Mouse (Mus musculus): ENCODE measurements at regions not wholly inside any gene's neighbourhood (a gene's known extent, or its start where the extent isn't known, plus 50 kb on each side); places are given as distances from the start of the nearest gene placed in this dataset.

GRCm38 (mm10) chr13:25524094-25524493 is 253.8 kb upstream of the Nrsn1 start:
- H3K4me2 ChIP-seq (ENCODE audit: low read depth, low read length) = no peak overlapping the region
- H3K27ac ChIP-seq = no peak overlapping the region
- no peak for ATAC-seq
- H3K9ac ChIP-seq (replicated peaks; ENCODE audit: low read length) = no peak overlapping the region
- no peaks in the 10 kb centered on the region for H3K27me3 ChIP-seq (ENCODE audit: insufficient read depth, low read length)
- H3K36me3 ChIP-seq (ENCODE audit: insufficient read depth, low read length) = no peaks in the 10 kb centered on the region
- WGBS = 40% methylated on average over 3 of the region's 3 CpGs
- H3K4me3 ChIP-seq (ENCODE audit: low read length) = no peak overlapping the region
- no peak for DNase-seq (ENCODE audit: low spot score)
- no peak for TF ChIP-seq CTCF (IDR thresholded peaks at IDR 0.05; ENCODE audit: low read depth)
- H3K4me1 ChIP-seq (ENCODE audit: insufficient read depth, low read length) = no peaks in the 10 kb centered on the region
- H3K9me3 ChIP-seq (ENCODE audit: low read length) = no peaks in the 10 kb centered on the region

- Histone ChIP-seq H3K9me3 (ENCODE audit: low read length) (no peaks in the 10 kb centered on the region), H3K9ac (replicated peaks; ENCODE audit: low read length) (no peak overlapping the region), H3K36me3 (ENCODE audit: insufficient read depth, low read length) (no peaks in the 10 kb centered on the region), H3K27me3 (ENCODE audit: insufficient read depth, low read length) (no peaks in the 10 kb centered on the region), H3K27ac (no peak overlapping the region), H3K4me3 (ENCODE audit: low read length) (no peak overlapping the region), H3K4me1 (ENCODE audit: insufficient read depth, low read length) (no peaks in the 10 kb centered on the region), H3K4me2 (ENCODE audit: low read depth, low read length) (no peak overlapping the region)
- no peak for TF ChIP-seq CTCF (IDR thresholded peaks at IDR 0.05; ENCODE audit: low read depth)
- ATAC-seq (no peak), DNase-seq (ENCODE audit: low spot score) (no peak)
Measured at GRCm38 (mm10) chr13:25507355-25507754, 237.1 kb upstream of the Nrsn1 start.

GRCm38 (mm10) chr13:25494492-25495034 is 224.3 kb upstream of the Nrsn1 start:
- H3K27me3 ChIP-seq (ENCODE audit: insufficient read depth, low read length) = no peaks in the 10 kb centered on the region
- no peaks in the 10 kb centered on the region for H3K9me3 ChIP-seq (ENCODE audit: low read length)
- H3K27ac ChIP-seq = no peak overlapping the region
- ATAC-seq (no peak), DNase-seq (ENCODE audit: low spot score) (peak; percentile 40)
- WGBS = 24% methylated on average over 7 of the region's 7 CpGs
- no peaks in the 10 kb centered on the region for H3K36me3 ChIP-seq (ENCODE audit: insufficient read depth, low read length)
- no peak for TF ChIP-seq CTCF (IDR thresholded peaks at IDR 0.05; ENCODE audit: low read depth)
- no peak overlapping the region for H3K9ac ChIP-seq (replicated peaks; ENCODE audit: low read length)
- no peak overlapping the region for H3K4me3 ChIP-seq (ENCODE audit: low read length)
- no peaks in the 10 kb centered on the region for H3K4me1 ChIP-seq (ENCODE audit: insufficient read depth, low read length)
- H3K4me2 ChIP-seq (ENCODE audit: low read depth, low read length) = peak overlapping the region; percentile 24; the same call in 1 of the 2 replicates

- 65% methylated on average over 4 of the region's 4 CpGs for WGBS
- no peak for TF ChIP-seq CTCF (IDR thresholded peaks at IDR 0.05; ENCODE audit: low read depth)
- no peak overlapping the region for H3K4me2 ChIP-seq (ENCODE audit: low read depth, low read length)
- no peaks in the 10 kb centered on the region for H3K4me1 ChIP-seq (ENCODE audit: insufficient read depth, low read length)
- no peak overlapping the region for H3K9ac ChIP-seq (replicated peaks; ENCODE audit: low read length)
- H3K27me3 ChIP-seq (ENCODE audit: insufficient read depth, low read length) = no peaks in the 10 kb centered on the region
- no peak overlapping the region for H3K4me3 ChIP-seq (ENCODE audit: low read length)
- no peak for ATAC-seq
- no peaks in the 10 kb centered on the region for H3K36me3 ChIP-seq (ENCODE audit: insufficient read depth, low read length)
- no peaks in the 10 kb centered on the region for H3K9me3 ChIP-seq (ENCODE audit: low read length)
- no peak overlapping the region for H3K27ac ChIP-seq
- no peak for DNase-seq (ENCODE audit: low spot score)
Measured at GRCm38 (mm10) chr13:25490036-25490435, 219.7 kb upstream of the Nrsn1 start.

- no peak for DNase-seq (ENCODE audit: low spot score)
- 87% methylated on average over 1 of the region's 1 CpGs for WGBS
Measured at GRCm38 (mm10) chr13:25483309-25483708, 213.0 kb upstream of the Nrsn1 start.

GRCm38 (mm10) chr13:25451917-25452316 is 181.6 kb upstream of the Nrsn1 start:
- no peak for TF ChIP-seq CTCF (IDR thresholded peaks at IDR 0.05; ENCODE audit: low read depth)
- no peaks in the 10 kb centered on the region for H3K36me3 ChIP-seq (ENCODE audit: insufficient read depth, low read length)
- 58% methylated on average over 9 of the region's 9 CpGs for WGBS
- no peak overlapping the region for H3K4me2 ChIP-seq (ENCODE audit: low read depth, low read length)
- no peaks in the 10 kb centered on the region for H3K27me3 ChIP-seq (ENCODE audit: insufficient read depth, low read length)
- no peak for DNase-seq (ENCODE audit: low spot score)
- no peaks in the 10 kb centered on the region for H3K4me1 ChIP-seq (ENCODE audit: insufficient read depth, low read length)
- H3K4me3 ChIP-seq (ENCODE audit: low read length) = no peak overlapping the region
- ATAC-seq = no peak
- no peak overlapping the region for H3K9ac ChIP-seq (replicated peaks; ENCODE audit: low read length)
- no peaks in the 10 kb centered on the region for H3K9me3 ChIP-seq (ENCODE audit: low read length)
- 0 out of 2 replicates have a peak overlapping the region, but pooled peaks have one; percentile 45 for H3K27ac ChIP-seq

More at GRCm38 (mm10) chr13:25483309-25483708, 213.0 kb upstream of the Nrsn1 start:
- Histone ChIP-seq H3K9ac (replicated peaks; ENCODE audit: low read length) (no peak overlapping the region), H3K4me3 (ENCODE audit: low read length) (no peak overlapping the region), H3K4me2 (ENCODE audit: low read depth, low read length) (no peak overlapping the region), H3K27ac (no peak overlapping the region), H3K27me3 (ENCODE audit: insufficient read depth, low read length) (no peaks in the 10 kb centered on the region), H3K9me3 (ENCODE audit: low read length) (no peaks in the 10 kb centered on the region), H3K36me3 (ENCODE audit: insufficient read depth, low read length) (no peaks in the 10 kb centered on the region), H3K4me1 (ENCODE audit: insufficient read depth, low read length) (no peaks in the 10 kb centered on the region)
- no peak for ATAC-seq
- no peak for TF ChIP-seq CTCF (IDR thresholded peaks at IDR 0.05; ENCODE audit: low read depth)

GRCm38 (mm10) chr13:25451357-25451861 is 181.1 kb upstream of the Nrsn1 start:
- 13% methylated on average over 13 of the region's 13 CpGs for WGBS

More at GRCm38 (mm10) chr13:25451357-25451861, 181.1 kb upstream of the Nrsn1 start:
- Histone ChIP-seq H3K4me2 (ENCODE audit: low read depth, low read length) (no peak overlapping the region), H3K9me3 (ENCODE audit: low read length) (no peaks in the 10 kb centered on the region), H3K27ac (peak overlapping the region; percentile 45; the same call in 1 of the 2 replicates), H3K36me3 (ENCODE audit: insufficient read depth, low read length) (no peaks in the 10 kb centered on the region), H3K9ac (replicated peaks; ENCODE audit: low read length) (no peak overlapping the region), H3K4me1 (ENCODE audit: insufficient read depth, low read length) (no peaks in the 10 kb centered on the region), H3K27me3 (ENCODE audit: insufficient read depth, low read length) (no peaks in the 10 kb centered on the region), H3K4me3 (ENCODE audit: low read length) (no peak overlapping the region)
- TF ChIP-seq CTCF (IDR thresholded peaks at IDR 0.05; ENCODE audit: low read depth) = no peak
- peak; percentile 15 for DNase-seq (ENCODE audit: low spot score)
- no peak for ATAC-seq
